Mouse (Mus musculus): ENCODE measurements around the gene Eif2b4.

Eif2b4 gene

GRCm38 (mm10) chr5:31192939-31193630, at the start of gene Eif2b4, which contains the start of gene Snx17:
Gene Eif2b4 (minus strand): TSS chr5:31193430.
Gene Snx17 (plus strand): TSS chr5:31193227.
- under 1% methylated on average over 48 of the region's 48 CpGs for WGBS

- WGBS: 18% methylated on average over 10 of the region's 10 CpGs
Measured at GRCm38 (mm10) chr5:31242191-31242590, 49.0 kb upstream of the Eif2b4 start.

- under 1% methylated on average over 13 of the region's 13 CpGs for WGBS
Measured at GRCm38 (mm10) chr5:31241522-31242034, 48.3 kb upstream of the Eif2b4 start.

GRCm38 (mm10) chr5:31240637-31241521, 47.6 kb upstream of the Eif2b4 start, which contains the start of the genes Nrbp1 and Gm9970:
Gene Nrbp1 (plus strand): TSS chr5:31240864.
Gene Gm9970 (minus strand): TSS chr5:31241232.
- WGBS: under 1% methylated on average over 95 of the region's 103 CpGs

- 81% methylated on average over 1 of the region's 1 CpGs for WGBS
Measured at GRCm38 (mm10) chr5:31226641-31227040, 33.4 kb upstream of the Eif2b4 start.

- 96% methylated on average over 9 of the region's 9 CpGs for WGBS
Measured at GRCm38 (mm10) chr5:31222696-31223095, 29.5 kb upstream of the Eif2b4 start.

GRCm38 (mm10) chr5:31221304-31221945, 28.2 kb upstream of the Eif2b4 start:
- 9% methylated on average over 11 of the region's 11 CpGs for WGBS

GRCm38 (mm10) chr5:31220448-31221303, 27.4 kb upstream of the Eif2b4 start, which contains the start of gene Ppm1g:
Gene Ppm1g (minus strand): TSS chr5:31220687.
- WGBS: under 1% methylated on average over 68 of the region's 70 CpGs

GRCm38 (mm10) chr5:31219911-31220447, 26.7 kb upstream of the Eif2b4 start:
- WGBS: under 1% methylated on average over 40 of the region's 40 CpGs

GRCm38 (mm10) chr5:31219474-31219873, 26.2 kb upstream of the Eif2b4 start:
- 2% methylated on average over 11 of the region's 11 CpGs for WGBS

GRCm38 (mm10) chr5:31219070-31219469, 25.8 kb upstream of the Eif2b4 start:
- 4% methylated on average over 2 of the region's 2 CpGs for WGBS

- WGBS: 52% methylated on average over 7 of the region's 7 CpGs
Measured at GRCm38 (mm10) chr5:31218294-31218693, 25.1 kb upstream of the Eif2b4 start.

- WGBS: 90% methylated on average over 6 of the region's 6 CpGs
Measured at GRCm38 (mm10) chr5:31216554-31216953, 23.3 kb upstream of the Eif2b4 start.

GRCm38 (mm10) chr5:31204421-31204820, 11.2 kb upstream of the Eif2b4 start:
- 95% methylated on average over 6 of the region's 6 CpGs for WGBS

GRCm38 (mm10) chr5:31203866-31204265, 10.6 kb upstream of the Eif2b4 start:
- 92% methylated on average over 2 of the region's 2 CpGs for WGBS

GRCm38 (mm10) chr5:31202933-31203332, 9.7 kb upstream of the Eif2b4 start:
- 83% methylated on average over 7 of the region's 7 CpGs for WGBS

- under 1% methylated on average over 53 of the region's 53 CpGs for WGBS
Measured at GRCm38 (mm10) chr5:31201742-31202590, 8.7 kb upstream of the Eif2b4 start, which contains the start of gene Zfp513. Gene Zfp513 (minus strand): TSS chr5:31202303.

- 9% methylated on average over 13 of the region's 13 CpGs for WGBS
Measured at GRCm38 (mm10) chr5:31201042-31201741, 8.0 kb upstream of the Eif2b4 start.

- WGBS: 90% methylated on average over 27 of the region's 27 CpGs
Measured at GRCm38 (mm10) chr5:31200327-31200768, 7.1 kb upstream of the Eif2b4 start.

All from cerebral cortex, adult 2 months (tissue).